Mouse (Mus musculus): ENCODE measurements around the gene Sirt3.
A peak's percentile ranks its signal among the peaks of the same experiment; 100 is the strongest.

GRCm38 (mm10) chr7:140908634-140909107, 26.6 kb upstream of the Sirt3 start:
- peak; percentile 88 for TF ChIP-seq CTCF (IDR thresholded peaks at IDR 0.05; ENCODE audit: low read depth)
- TF ChIP-seq EP300 (IDR thresholded peaks at IDR 0.05; ENCODE audit: low read depth), result no peak
